Mouse (Mus musculus) erythroblast, adult 5-6 weeks (primary cell): ENCODE results near the gene Diablo. TPM values are rescaled to one million over a fixed set of nuclear protein-coding genes. Genes with fewer than 3 reads are reported as not detected.
A peak's percentile ranks its signal among the peaks of the same experiment; 100 is the strongest.

Experiments
- ATAC-seq: replicated peaks from 2 replicates; pipeline ENCODE4 v1.8.0; 2016; ENCODE audit warnings: moderate number of reproducible peaks, mild to moderate bottlenecking, moderate TSS enrichment, inconsistent platforms; ENCODE audit not compliant: poor library complexity, low FRiP score, severe bottlenecking
- total RNA-seq, 2 experiments: library from RNA; stranded (forward) in 1 of 2; stranded (reverse) in 1 of 2; fragments of 150-400 nt in 1 of 2; fragments of 200-764, 138-1000 nt in 1 of 2; gene quantifications; 2 replicates each; pipeline versions ENCODE4 v1.2.3 to v1.2.4; 2015 to 2017; ENCODE audit warnings: low replicate concordance in 2 of 2

Gene Diablo
- total RNA-seq, 2 experiments from 2014 or later: 4.4 to 18.3 TPM

DNA sequence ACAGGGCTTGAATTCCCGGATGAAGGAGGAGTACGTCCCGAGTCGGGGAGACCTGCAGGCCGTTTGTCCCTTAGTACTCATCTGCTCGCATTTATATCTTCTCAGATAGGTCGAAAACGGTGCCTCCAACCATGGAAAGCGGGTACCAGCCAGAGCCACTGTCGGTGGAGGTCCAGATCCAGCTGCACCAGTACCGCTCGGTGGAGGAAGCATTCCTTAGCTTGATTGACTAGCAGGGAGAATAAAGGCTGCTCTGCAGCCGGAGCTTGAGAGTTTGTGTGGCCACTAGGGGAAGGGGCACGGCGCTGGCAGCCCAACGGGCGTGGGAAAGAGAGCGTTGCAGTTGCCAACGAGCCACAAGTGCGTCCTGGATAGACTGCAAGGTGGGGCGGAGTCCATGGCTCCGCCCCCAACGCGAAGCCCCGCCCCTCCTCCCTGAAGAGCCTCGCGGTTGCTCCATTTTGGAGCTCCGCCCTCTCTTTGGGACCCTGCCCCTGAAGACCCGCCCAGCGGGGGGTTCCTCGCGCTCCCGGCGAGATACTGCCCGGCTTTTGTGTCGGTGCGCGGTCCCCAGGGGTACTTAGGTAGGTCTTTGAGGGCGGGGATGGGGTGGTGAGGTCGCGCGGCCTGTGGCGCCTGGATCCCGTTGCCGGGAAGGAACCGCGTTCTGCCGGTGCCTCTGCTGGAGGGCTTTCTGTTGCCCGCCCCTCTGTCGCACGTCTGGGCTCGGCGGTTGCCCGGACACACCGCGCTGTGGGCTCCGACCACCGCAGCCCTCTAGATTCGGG lies 15.8 kb downstream of the Diablo start:
- ATAC-seq: peak; percentile 74

DNA sequence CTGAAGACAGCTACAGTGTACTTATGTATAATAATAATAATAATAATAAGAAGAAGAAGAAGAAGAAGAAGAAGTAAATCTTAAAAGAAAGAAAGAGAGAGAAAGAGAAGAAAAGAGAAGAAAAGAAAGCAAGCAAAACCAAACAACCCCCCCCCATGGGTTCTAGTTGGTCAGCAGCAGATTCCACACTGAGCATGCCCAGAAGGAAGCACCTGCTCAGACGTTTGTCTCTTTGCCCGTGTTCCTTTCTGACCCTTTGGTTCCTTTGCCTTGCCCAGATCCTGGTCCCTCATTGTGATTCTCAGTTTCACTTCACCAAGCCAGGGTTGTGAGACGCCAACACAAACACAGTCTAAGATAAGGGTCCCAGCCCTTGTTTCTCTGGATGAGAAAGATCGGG lies 22.0 kb downstream of the Diablo start:
- no peak for ATAC-seq

DNA sequence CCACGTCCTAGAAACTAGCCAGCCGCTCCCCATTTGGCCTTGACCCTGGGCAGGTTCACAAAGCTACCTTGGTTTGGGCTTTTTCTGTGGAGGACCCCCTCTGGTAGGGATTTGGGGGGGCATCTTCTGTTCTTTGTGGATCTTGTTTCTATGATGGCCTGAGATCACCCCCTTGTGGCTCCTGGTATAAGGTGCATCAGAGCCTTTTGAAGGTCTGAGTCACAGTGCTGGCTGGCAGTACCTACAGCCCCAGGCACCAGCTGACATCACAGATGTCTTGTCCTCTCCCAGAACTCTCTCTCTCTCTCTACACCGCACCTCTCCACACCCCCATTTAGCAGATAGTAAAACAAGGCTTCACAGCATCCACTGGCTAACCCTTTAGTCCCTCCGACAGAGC lies 24.3 kb downstream of the Diablo start:
- no peak for ATAC-seq

DNA sequence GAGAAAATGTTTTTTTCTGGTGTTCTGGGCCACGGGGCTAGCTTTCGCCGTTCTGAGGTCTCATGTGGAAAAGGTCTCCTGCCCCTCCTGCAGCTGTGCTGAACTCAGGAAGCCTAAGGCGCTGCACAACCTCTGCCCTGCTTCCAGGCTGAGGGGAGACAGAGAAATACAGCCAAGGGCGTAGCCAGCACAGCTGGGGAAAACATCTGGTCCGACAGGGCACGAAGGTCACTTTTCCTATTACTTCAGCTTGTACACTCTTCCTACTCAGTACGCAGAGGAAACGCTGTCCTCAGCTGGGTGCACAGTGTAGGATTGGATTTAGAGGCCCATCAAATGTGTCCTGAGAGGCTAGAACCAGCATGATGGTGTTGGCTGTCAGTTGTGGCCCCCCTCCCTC lies 34.0 kb downstream of the Diablo start:
- no peak for ATAC-seq

DNA sequence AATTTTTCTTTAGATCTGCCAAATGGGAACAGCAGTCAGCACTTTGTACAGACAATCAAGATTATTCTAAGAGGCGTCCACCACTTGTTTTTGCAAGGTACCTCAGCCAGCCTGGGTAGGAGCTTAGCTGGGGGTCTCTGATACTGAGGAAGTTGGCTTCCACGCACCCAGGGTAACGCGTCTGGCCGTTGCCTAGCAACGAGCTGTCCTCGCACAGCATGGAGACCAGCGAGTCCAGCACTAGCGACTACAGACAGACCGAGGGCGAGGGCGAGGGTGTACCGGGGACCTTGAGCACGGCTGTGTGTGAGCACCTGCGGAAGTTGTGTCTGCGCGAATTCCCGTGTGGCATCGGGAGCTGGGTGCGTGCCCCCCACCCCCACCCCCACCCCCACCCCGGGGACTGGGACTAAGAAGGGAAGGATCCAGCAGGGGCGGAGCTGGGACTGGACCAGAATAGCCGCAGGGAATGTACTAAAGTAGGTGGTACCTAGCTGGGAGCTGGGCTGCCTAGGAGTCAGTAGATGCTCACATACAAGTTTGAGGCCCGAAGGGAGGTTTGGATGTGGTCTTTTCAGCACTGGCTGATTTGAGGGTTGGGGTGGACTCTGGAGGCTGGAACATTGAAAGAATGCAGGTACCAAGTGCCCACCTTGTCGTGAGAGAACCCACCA lies 34.7 kb downstream of the Diablo start, which contains the start of the genes Lrrc43 and Il31:
Gene Lrrc43 (plus strand): TSS at position 194 of the 674 bp plus-strand sequence.
Gene Il31 (minus strand): TSS at position 378 of the 674 bp plus-strand sequence.
- ATAC-seq: no peak

- no peak for ATAC-seq
These were observed 36.1 kb downstream of the Diablo start for GRCm38 (mm10) chr5:123487659-123488395.

DNA sequence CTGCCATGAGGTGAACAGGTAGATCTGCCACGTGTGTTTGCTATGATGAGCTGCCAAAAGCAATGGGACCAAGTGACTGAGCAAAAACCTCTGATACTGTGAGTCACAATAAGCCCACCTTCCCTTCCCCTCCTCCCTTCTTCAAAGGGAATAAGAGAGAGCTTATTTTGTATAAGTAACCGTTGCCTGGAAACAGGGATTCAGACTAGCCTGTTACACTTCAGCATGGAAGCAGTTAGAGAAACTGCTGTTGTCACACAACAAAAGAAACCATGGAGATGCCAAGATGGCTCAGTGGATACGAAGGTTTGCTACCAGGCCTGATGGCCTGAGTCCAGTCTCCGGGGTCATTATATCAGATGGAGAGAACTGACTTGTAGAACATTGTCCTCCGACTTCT lies 50.2 kb downstream of the Diablo start:
- ATAC-seq: no peak

- no peak for ATAC-seq
These were observed 53.1 kb downstream of the Diablo start for GRCm38 (mm10) chr5:123470784-123471400.

- no peak for ATAC-seq
These were observed 59.3 kb downstream of the Diablo start for GRCm38 (mm10) chr5:123464638-123465037.

GRCm38 (mm10) chr5:123461420-123461819 lies 62.6 kb downstream of the Diablo start:
- ATAC-seq: no peak

Other genes with a start within 250 kb of the Diablo start
- 3.8 and 8.3 TPM in 2 replicates for gene Bcl7a, start 180.3 kb downstream of the Diablo start, total RNA-seq (2015; ENCODE audit: low replicate concordance)
- 3.1 and 3.3 TPM in 2 replicates for gene Bcl7a, start 180.3 kb downstream of the Diablo start, total RNA-seq (2017; ENCODE audit: low replicate concordance)
- 4.4 and 7.9 TPM in 2 replicates for gene Mlxip, start 129.4 kb downstream of the Diablo start, total RNA-seq (2015; ENCODE audit: low replicate concordance)
- gene Mlxip, start 129.4 kb downstream of the Diablo start, total RNA-seq (2017; ENCODE audit: low replicate concordance): 1.5 and 2.5 TPM in 2 replicates
- not detected in 2 replicates for gene Lrrc43, start 34.9 kb downstream of the Diablo start, total RNA-seq (2015; ENCODE audit: low replicate concordance)
- gene Lrrc43, start 34.9 kb downstream of the Diablo start, total RNA-seq (2017; ENCODE audit: low replicate concordance): not detected in 2 replicates
- gene Il31, start 34.7 kb downstream of the Diablo start, total RNA-seq (2015; ENCODE audit: low replicate concordance): not detected in 2 replicates
- not detected in 2 replicates for gene Il31, start 34.7 kb downstream of the Diablo start, total RNA-seq (2017; ENCODE audit: low replicate concordance)
- gene B3gnt4, start 13.7 kb downstream of the Diablo start, total RNA-seq (2015; ENCODE audit: low replicate concordance): not detected in 2 replicates
- not detected in 2 replicates for gene B3gnt4, start 13.7 kb downstream of the Diablo start, total RNA-seq (2017; ENCODE audit: low replicate concordance)
- gene Gm49027, start 1.3 kb upstream of the Diablo start, total RNA-seq (2015; ENCODE audit: low replicate concordance): not detected in 2 replicates
- gene Gm49027, start 1.3 kb upstream of the Diablo start, total RNA-seq (2017; ENCODE audit: low replicate concordance): not detected in 2 replicates
- gene Vps33a, start 48.9 kb upstream of the Diablo start, total RNA-seq (2015; ENCODE audit: low replicate concordance): 7.7 and 11.5 TPM in 2 replicates
- 6.3 and 9.5 TPM in 2 replicates for gene Vps33a, start 48.9 kb upstream of the Diablo start, total RNA-seq (2017; ENCODE audit: low replicate concordance)
- 16.1 and 34.6 TPM in 2 replicates for gene Clip1, start 160.4 kb upstream of the Diablo start, total RNA-seq (2015; ENCODE audit: low replicate concordance)
- gene Clip1, start 160.4 kb upstream of the Diablo start, total RNA-seq (2017; ENCODE audit: low replicate concordance): 13.6 and 36.7 TPM in 2 replicates
- gene Zcchc8, start 196.9 kb upstream of the Diablo start, total RNA-seq (2015; ENCODE audit: low replicate concordance): 6.7 and 10.8 TPM in 2 replicates
- 16.1 and 38.2 TPM in 2 replicates for gene Zcchc8, start 196.9 kb upstream of the Diablo start, total RNA-seq (2017; ENCODE audit: low replicate concordance)
- gene Rsrc2, start 225.2 kb upstream of the Diablo start, total RNA-seq (2015; ENCODE audit: low replicate concordance): 85.5 and 93.4 TPM in 2 replicates
- gene Rsrc2, start 225.2 kb upstream of the Diablo start, total RNA-seq (2017; ENCODE audit: low replicate concordance): 185 and 223 TPM in 2 replicates
- gene Kntc1, start 225.5 kb upstream of the Diablo start, total RNA-seq (2015; ENCODE audit: low replicate concordance): 25.0 and 37.6 TPM in 2 replicates
- 24.5 and 59.5 TPM in 2 replicates for gene Kntc1, start 225.5 kb upstream of the Diablo start, total RNA-seq (2017; ENCODE audit: low replicate concordance)